Mouse (Mus musculus): Measurements from ENCODE around the gene Polm.

Gene Polm

GRCm38 (mm10) chr11:5837251-5838246 is at the start of gene Polm:
Polm (minus strand) TSS chr11:5838016.
- DNase-seq: peak; percentile 93

- DNase-seq: no peak
Observed at GRCm38 (mm10) chr11:5887250-5887649, 49.4 kb upstream of the Polm start.

GRCm38 (mm10) chr11:5886187-5886586 is 48.4 kb upstream of the Polm start:
- DNase-seq: peak; percentile 48

GRCm38 (mm10) chr11:5882518-5882917 is 44.7 kb upstream of the Polm start:
- no peak for DNase-seq

GRCm38 (mm10) chr11:5879905-5880304 is 42.1 kb upstream of the Polm start:
- DNase-seq: peak; percentile 57

GRCm38 (mm10) chr11:5878661-5879060 is 40.8 kb upstream of the Polm start:
- no peak for DNase-seq

- peak; percentile 95 for DNase-seq
Observed at GRCm38 (mm10) chr11:5877921-5878526, 40.2 kb upstream of the Polm start, which contains the start of gene Pold2. Pold2 (minus strand) TSS chr11:5878292.

GRCm38 (mm10) chr11:5877421-5877820 is 39.6 kb upstream of the Polm start:
- no peak for DNase-seq

- no peak for DNase-seq
Observed at GRCm38 (mm10) chr11:5873192-5873591, 35.4 kb upstream of the Polm start.

- no peak for DNase-seq
Observed at GRCm38 (mm10) chr11:5872707-5873106, 34.9 kb upstream of the Polm start.

- no peak for DNase-seq
Observed at GRCm38 (mm10) chr11:5870069-5870468, 32.3 kb upstream of the Polm start.

GRCm38 (mm10) chr11:5869331-5869730 is 31.5 kb upstream of the Polm start:
- DNase-seq: no peak

GRCm38 (mm10) chr11:5868324-5868723 is 30.5 kb upstream of the Polm start:
- DNase-seq: no peak

- DNase-seq: no peak
Observed at GRCm38 (mm10) chr11:5867196-5867595, 29.4 kb upstream of the Polm start.

- DNase-seq: no peak
Observed at GRCm38 (mm10) chr11:5862394-5863105, 24.7 kb upstream of the Polm start.

GRCm38 (mm10) chr11:5861678-5862393 is 24.0 kb upstream of the Polm start, which contains the start of gene Aebp1:
Aebp1 (plus strand) TSS chr11:5861947.
- no peak for DNase-seq

- DNase-seq: no peak
Observed at GRCm38 (mm10) chr11:5860639-5861038, 22.8 kb upstream of the Polm start.

GRCm38 (mm10) chr11:5859883-5860550 is 22.2 kb upstream of the Polm start:
- DNase-seq: no peak

- DNase-seq: no peak
Observed at GRCm38 (mm10) chr11:5858723-5859122, 20.9 kb upstream of the Polm start.

- DNase-seq: no peak
Observed at GRCm38 (mm10) chr11:5856479-5857130, 18.8 kb upstream of the Polm start.

GRCm38 (mm10) chr11:5855902-5856301 is 18.1 kb upstream of the Polm start:
- no peak for DNase-seq

Data from cerebellum, adult 11 months (tissue).